Mouse (Mus musculus) kidney, embryonic 16.5 days (tissue): ENCODE results near the gene Ino80d. TPM values are rescaled to one million over a fixed set of nuclear protein-coding genes. Genes with fewer than 3 reads are reported as not detected.

ENCODE experiments used
- ATAC-seq: fragments of 200-750 bp; cut with Nextera tagmentation; 2 replicates; pipeline ENCODE4 v1.8.0; 2017; ENCODE audit warnings: moderate TSS enrichment; ENCODE audit not compliant: low FRiP score, low TSS enrichment
- H3K27ac ChIP-seq: fragments of 300-500 bp; sonication (generic); 2 replicates; pipeline ENCODE4 v1.5.1; 2014; ENCODE audit warnings: low read length
- H3K27me3 ChIP-seq: fragments of 300-500 bp; sonication (generic); 2 replicates; pipeline ENCODE4 v1.6.1; 2014; ENCODE audit warnings: low read length, control low read depth, mixed read lengths; ENCODE audit not compliant: insufficient read depth
- H3K36me3 ChIP-seq: fragments of 300-500 bp; sonication (generic); 2 replicates; pipeline ENCODE4 v1.6.1; 2014; ENCODE audit warnings: low read length, control low read depth, mixed read lengths; ENCODE audit not compliant: insufficient read depth
- H3K4me1 ChIP-seq: fragments of 300-500 bp; sonication (generic); 2 replicates; pipeline ENCODE4 v1.6.1; 2014; ENCODE audit warnings: low read length, control low read depth, mixed read lengths; ENCODE audit not compliant: insufficient read depth
- H3K4me2 ChIP-seq: fragments of 300-500 bp; sonication (generic); replicated peaks from 2 replicates; pipeline ENCODE4 v1.6.1; 2014; ENCODE audit warnings: low read depth, low read length
- H3K4me3 ChIP-seq: fragments of 300-500 bp; sonication (generic); 2 replicates; pipeline ENCODE4 v1.5.1; 2014; ENCODE audit warnings: mild to moderate bottlenecking, low read length
- H3K9ac ChIP-seq: fragments of 300-500 bp; sonication (generic); replicated peaks from 2 replicates; pipeline ENCODE4 v1.6.1; 2014; ENCODE audit warnings: low read length
- H3K9me3 ChIP-seq: fragments of 300-500 bp; sonication (generic); 2 replicates; pipeline ENCODE4 v1.6.1; 2016; ENCODE audit warnings: low read length, control low read depth
- WGBS: fragments of 180-500 bp; shearing (Covaris S2); extraction: QIAGEN DNeasy Blood & Tissue Kit; methylation state at CpG from one replicate; pipeline ENCODE4 v1.1.7; 2014; 5-methylcytosine and 5-hydroxymethylcytosine counted together
- polyA plus RNA-seq: library from polyadenylated mRNA; unstranded; fragments of >200 nt; fragmentation: Nextera tagmentation; extraction: Ambion mirVana; gene quantifications from 2 replicates; pipeline ENCODE4 v1.2.1, GENCODE M21; 2015

The Ino80d gene
- polyA plus RNA-seq, 1 experiment from 2014 or later = 9.5 TPM

- Histone ChIP-seq H3K4me1 (peaks cover 19% of the 10 kb centered on the region), H3K36me3 (no peaks in the 10 kb centered on the region), H3K9me3 (no peaks in the 10 kb centered on the region), H3K27me3 (no peaks in the 10 kb centered on the region), H3K4me2 (no peak overlapping the region), H3K9ac (no peak overlapping the region), H3K27ac (no peak overlapping the region), H3K4me3 (no peak overlapping the region)
- peak; percentile 73; the same call in 1 of the 2 replicates for ATAC-seq
These were observed 166.7 kb downstream of the Ino80d start for GRCm38 (mm10) chr1:62947807-62948206.

GRCm38 (mm10) chr1:62946987-62947386, 167.5 kb downstream of the Ino80d start:
- peaks cover 19% of the 10 kb centered on the region for H3K4me1 ChIP-seq
- H3K27ac ChIP-seq = no peak overlapping the region
- H3K9me3 ChIP-seq = no peaks in the 10 kb centered on the region
- H3K4me2 ChIP-seq = no peak overlapping the region
- H3K36me3 ChIP-seq = no peaks in the 10 kb centered on the region
- no peak for ATAC-seq
- WGBS = 53% methylated on average over 5 of the region's 5 CpGs
- no peak overlapping the region for H3K9ac ChIP-seq
- no peak overlapping the region for H3K4me3 ChIP-seq
- H3K27me3 ChIP-seq = no peaks in the 10 kb centered on the region

- 82% methylated on average over 10 of the region's 10 CpGs for WGBS
These were observed 179.6 kb downstream of the Ino80d start for GRCm38 (mm10) chr1:62934752-62935329.

DNA sequence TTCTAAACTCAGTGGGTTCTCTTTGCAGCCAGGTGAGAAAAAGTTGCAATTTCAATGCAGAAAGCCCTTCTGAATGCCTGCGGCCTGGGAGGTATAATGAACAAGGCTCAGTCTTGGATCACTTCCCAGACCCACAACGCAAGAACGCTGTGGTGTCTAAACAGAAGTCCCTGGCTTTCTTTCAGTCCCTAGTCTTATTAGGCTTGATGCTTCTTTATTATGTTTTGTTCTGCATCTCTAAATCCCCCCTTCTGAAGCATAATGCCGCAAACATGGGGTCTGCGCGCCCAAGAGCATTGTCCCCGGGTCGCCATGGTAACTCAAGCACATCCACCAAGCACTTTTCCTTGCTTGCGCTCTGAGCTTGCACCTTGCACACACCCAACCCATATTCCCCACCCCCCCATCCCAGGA, 180.4 kb downstream of the Ino80d start:
- no peak for ATAC-seq
- Histone ChIP-seq H3K4me1 (no peaks in the 10 kb centered on the region), H3K27ac (no peak overlapping the region), H3K36me3 (no peaks in the 10 kb centered on the region), H3K4me2 (no peak overlapping the region), H3K4me3 (no peak overlapping the region), H3K27me3 (no peaks in the 10 kb centered on the region), H3K9me3 (no peaks in the 10 kb centered on the region), H3K9ac (no peak overlapping the region)
- WGBS = 84% methylated on average over 9 of the region's 9 CpGs

More at GRCm38 (mm10) chr1:62934752-62935329, 179.6 kb downstream of the Ino80d start:
- Histone ChIP-seq H3K9me3 (no peaks in the 10 kb centered on the region), H3K27ac (no peak overlapping the region), H3K9ac (no peak overlapping the region), H3K4me1 (no peaks in the 10 kb centered on the region), H3K27me3 (no peaks in the 10 kb centered on the region), H3K4me2 (no peak overlapping the region), H3K36me3 (no peaks in the 10 kb centered on the region), H3K4me3 (no peak overlapping the region)
- no peak for ATAC-seq

DNA sequence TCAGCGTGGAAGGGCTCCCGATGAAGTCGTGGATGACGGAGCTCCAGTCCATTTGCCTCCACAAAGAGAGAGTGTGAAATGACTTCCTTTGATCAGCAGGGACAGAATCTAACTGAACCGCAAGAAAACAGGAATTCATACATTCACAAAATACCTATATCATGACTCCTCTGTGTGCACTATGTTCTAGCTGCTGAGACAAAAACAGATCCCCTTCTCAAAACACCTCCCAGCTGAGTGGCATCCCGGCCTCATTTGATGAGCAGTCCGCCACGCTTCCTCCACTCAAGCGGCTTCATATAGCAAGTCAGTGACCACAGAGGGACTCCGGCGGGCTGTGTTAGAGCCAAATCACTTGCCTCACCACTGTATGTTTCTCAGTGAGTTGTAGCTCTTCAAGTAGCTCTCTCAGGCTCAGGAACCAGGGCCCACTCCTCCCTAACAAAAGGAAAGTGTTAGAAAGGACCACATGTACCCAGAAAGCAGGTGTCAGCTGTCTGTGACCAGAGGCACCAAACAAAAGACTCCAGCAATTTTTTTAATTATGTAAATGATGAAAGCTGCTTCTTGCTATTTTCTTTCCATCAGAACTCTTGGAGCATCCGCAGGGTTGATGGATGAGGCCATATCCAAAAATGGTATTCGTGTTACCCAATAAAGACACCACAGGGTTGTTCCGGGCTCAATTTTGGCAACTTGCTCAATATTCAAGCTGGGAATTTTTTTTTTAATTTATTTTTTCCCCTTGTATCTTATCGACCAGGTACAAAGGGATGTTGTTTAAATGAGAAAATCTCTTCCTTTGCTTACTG, 181.0 kb downstream of the Ino80d start:
- Histone ChIP-seq H3K9ac (no peak overlapping the region), H3K27me3 (no peaks in the 10 kb centered on the region), H3K4me2 (no peak overlapping the region), H3K4me1 (no peaks in the 10 kb centered on the region), H3K36me3 (no peaks in the 10 kb centered on the region), H3K27ac (no peak overlapping the region), H3K9me3 (no peaks in the 10 kb centered on the region), H3K4me3 (no peak overlapping the region)
- no peak for ATAC-seq
- WGBS = 70% methylated on average over 15 of the region's 15 CpGs

GRCm38 (mm10) chr1:62929477-62929876, 185.0 kb downstream of the Ino80d start:
- H3K9me3 ChIP-seq = no peaks in the 10 kb centered on the region
- no peaks in the 10 kb centered on the region for H3K4me1 ChIP-seq
- H3K9ac ChIP-seq = no peak overlapping the region
- no peaks in the 10 kb centered on the region for H3K36me3 ChIP-seq
- no peak overlapping the region for H3K4me2 ChIP-seq
- H3K27me3 ChIP-seq = no peaks in the 10 kb centered on the region
- WGBS = 6% methylated on average over 8 of the region's 8 CpGs
- peak; percentile 70; the same call in 1 of the 2 replicates for ATAC-seq
- no peak overlapping the region for H3K27ac ChIP-seq
- H3K4me3 ChIP-seq = no peak overlapping the region

- no peak overlapping the region for H3K27ac ChIP-seq
- H3K27me3 ChIP-seq = no peaks in the 10 kb centered on the region
- WGBS = 92% methylated on average over 6 of the region's 6 CpGs
- H3K4me1 ChIP-seq = no peaks in the 10 kb centered on the region
- ATAC-seq = no peak
- no peak overlapping the region for H3K4me3 ChIP-seq
- no peaks in the 10 kb centered on the region for H3K36me3 ChIP-seq
- no peak overlapping the region for H3K9ac ChIP-seq
- H3K9me3 ChIP-seq = no peaks in the 10 kb centered on the region
- no peak overlapping the region for H3K4me2 ChIP-seq
These were observed 195.2 kb downstream of the Ino80d start for GRCm38 (mm10) chr1:62919219-62919618.

DNA sequence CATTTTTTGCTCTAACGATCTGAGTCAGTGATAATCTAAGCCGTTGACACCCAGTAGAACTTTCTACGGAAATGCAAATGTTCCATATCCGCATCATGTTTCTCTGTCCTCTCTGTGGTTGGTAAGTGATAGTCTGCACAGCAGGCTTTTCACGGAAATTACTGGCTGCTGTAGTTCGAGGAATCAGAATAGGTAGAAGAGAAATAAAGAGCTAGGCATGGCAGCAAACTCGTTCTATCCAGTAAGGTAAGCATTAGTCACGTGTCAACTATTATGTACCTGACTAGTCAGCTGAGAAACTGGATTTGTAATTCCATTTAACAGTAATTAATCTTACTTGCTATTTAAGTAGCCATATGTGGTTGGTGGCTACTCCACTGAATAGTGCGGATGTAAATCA, 197.9 kb downstream of the Ino80d start:
- Histone ChIP-seq H3K4me1 (no peaks in the 10 kb centered on the region), H3K27ac (no peak overlapping the region), H3K27me3 (no peaks in the 10 kb centered on the region), H3K4me2 (no peak overlapping the region), H3K9ac (no peak overlapping the region), H3K36me3 (no peaks in the 10 kb centered on the region), H3K9me3 (no peaks in the 10 kb centered on the region), H3K4me3 (no peak overlapping the region)
- ATAC-seq = no peak
- WGBS = 70% methylated on average over 9 of the region's 9 CpGs

DNA sequence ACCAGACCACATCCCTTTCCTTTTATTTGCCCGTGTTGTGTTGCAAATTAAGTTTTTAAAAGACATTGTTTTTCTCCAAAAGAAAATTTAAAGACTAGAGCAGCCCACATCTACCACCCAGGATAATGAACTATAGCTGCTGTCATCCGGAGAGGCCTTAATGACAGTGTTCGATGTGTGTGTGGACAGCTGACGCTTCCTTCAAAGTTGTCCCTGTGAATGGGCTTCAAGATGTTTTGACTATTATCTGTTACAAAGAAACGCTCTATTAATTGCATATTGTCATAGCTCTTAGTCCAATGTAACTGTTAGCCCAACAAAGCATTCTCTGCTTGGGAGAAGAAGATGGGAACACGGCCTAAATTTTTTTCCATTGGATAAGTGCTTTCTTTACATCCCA, 200.0 kb downstream of the Ino80d start:
- Histone ChIP-seq H3K4me1 (no peaks in the 10 kb centered on the region), H3K4me3 (no peak overlapping the region)
- WGBS = 80% methylated on average over 6 of the region's 6 CpGs

DNA sequence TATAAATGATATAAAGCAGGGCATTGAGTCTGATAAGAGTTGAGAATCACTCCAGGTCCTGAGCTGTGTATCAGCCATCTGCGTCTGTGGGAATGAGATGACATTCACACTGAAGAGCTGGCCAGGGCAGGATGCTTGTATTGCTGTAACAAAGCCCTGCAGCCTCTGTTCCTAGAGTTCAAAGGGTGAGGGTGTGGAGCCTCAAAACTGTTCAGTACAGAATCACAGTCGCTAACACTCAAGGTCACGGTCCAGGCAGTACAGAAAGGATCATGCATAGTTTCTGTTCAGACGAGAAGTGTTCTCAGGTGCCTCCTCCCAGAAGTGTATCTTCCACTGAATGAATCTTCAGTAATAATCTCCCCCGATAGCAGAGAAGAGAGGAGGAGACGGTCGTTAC, 203.0 kb downstream of the Ino80d start:
- no peaks in the 10 kb centered on the region for H3K27me3 ChIP-seq
- 37% methylated on average over 7 of the region's 7 CpGs for WGBS
- no peak overlapping the region for H3K27ac ChIP-seq
- H3K9me3 ChIP-seq = no peaks in the 10 kb centered on the region
- no peak for ATAC-seq
- no peaks in the 10 kb centered on the region for H3K36me3 ChIP-seq
- H3K4me3 ChIP-seq = no peak overlapping the region
- H3K4me1 ChIP-seq = no peaks in the 10 kb centered on the region
- no peak overlapping the region for H3K9ac ChIP-seq
- no peak overlapping the region for H3K4me2 ChIP-seq

More for the DNA sequence above, 200.0 kb downstream of the Ino80d start:
- Histone ChIP-seq H3K27me3 (no peaks in the 10 kb centered on the region), H3K9ac (no peak overlapping the region), H3K36me3 (no peaks in the 10 kb centered on the region), H3K4me2 (no peak overlapping the region), H3K27ac (no peak overlapping the region), H3K9me3 (no peaks in the 10 kb centered on the region)
- no peak for ATAC-seq
